8 mouse cellular contexts compared by ENCODE assay signal in genomic region chr5:150594649-150595339, GRCm38 (mm10). TPM values are rescaled to one million over a fixed set of nuclear protein-coding genes. Genes with fewer than 3 reads are reported as not detected.
A peak's percentile ranks its signal among the peaks of the same experiment; 100 is the strongest.
DNase-seq lines count a peak whose midpoint lies in the region; ATAC-seq and TF ChIP-seq lines count a peak whose summit lies in the region.

No protein-coding gene starts in this region.

- peak overlapping the region; percentile 83 for H3K4me3 ChIP-seq in layer of hippocampus, adult 2 months
- H3K4me3 ChIP-seq in forebrain, embryonic 16.5 days (replicated peaks; ENCODE audit: low read length): peak overlapping the region; percentile 83
- H3K4me3 ChIP-seq in liver, embryonic 13.5 days (replicated peaks): peak overlapping the region; percentile 89
- H3K4me3 ChIP-seq in testis, adult 2 months (ENCODE audit: control insufficient read depth, low read depth, low read length): peak overlapping the region; percentile 86

- H3K9me3 ChIP-seq in forebrain, embryonic 16.5 days (ENCODE audit: control insufficient read depth, low read length): no peaks in the 10 kb centered on the region
- no peaks in the 10 kb centered on the region for H3K9me3 ChIP-seq in liver, embryonic 13.5 days (replicated peaks)

- WGBS in forebrain, embryonic 16.5 days: 6% methylated on average over 17 of the region's 17 CpGs
- 18% methylated on average over 13 of the region's 17 CpGs for WGBS in liver, embryonic 13.5 days (ENCODE audit: insufficient replicate concordance)

- TF ChIP-seq CTCF in layer of hippocampus, adult 2 months (conservative IDR thresholded peaks at IDR 0.05): no peak
- TF ChIP-seq CTCF in testis, adult 2 months (IDR thresholded peaks at IDR 0.05; ENCODE audit: control insufficient read depth, insufficient read depth, insufficient replicate concordance, low read depth, low read length): no peak

- peak overlapping the region; percentile 97 for H3K27ac ChIP-seq in layer of hippocampus, adult 2 months
- no peak overlapping the region for H3K27ac ChIP-seq in forebrain, embryonic 16.5 days (ENCODE audit: low read length)
- H3K27ac ChIP-seq in liver, embryonic 13.5 days: no peak overlapping the region
- H3K27ac ChIP-seq in testis, adult 2 months (ENCODE audit: control insufficient read depth, insufficient read depth, low read depth, low read length): no peak overlapping the region

- TF ChIP-seq POLR2A in testis, adult 2 months (IDR thresholded peaks at IDR 0.05; ENCODE audit: control insufficient read depth, low read depth, low read length): no peak

- intact Hi-C loops in left cerebral cortex, postnatal 14 days (cut with DNase I): no loop called here

- H3K36me3 ChIP-seq in forebrain, embryonic 16.5 days (ENCODE audit: control insufficient read depth, insufficient read depth): no peaks in the 10 kb centered on the region
- 0 out of 2 replicates have a peak, but pooled peaks cover 5% of the 10 kb centered on the region for H3K36me3 ChIP-seq in liver, embryonic 13.5 days
- no peaks in the 10 kb centered on the region for H3K36me3 ChIP-seq in testis, adult 2 months (ENCODE audit: control insufficient read depth, insufficient read depth, low read length)

- peak overlapping the region; percentile 73 for H3K9ac ChIP-seq in forebrain, embryonic 16.5 days (replicated peaks; ENCODE audit: low read depth, low read length)
- peak overlapping the region; percentile 84 for H3K9ac ChIP-seq in liver, embryonic 13.5 days

- H3K4me2 ChIP-seq in forebrain, embryonic 16.5 days (ENCODE audit: low read length): peak overlapping the region; percentile 95
- H3K4me2 ChIP-seq in liver, embryonic 13.5 days: peak overlapping the region; percentile 98

- H3K27me3 ChIP-seq in forebrain, embryonic 16.5 days (replicated peaks; ENCODE audit: control insufficient read depth, insufficient read depth, low read length): peaks cover 10% of the 10 kb centered on the region; the same call in 1 of the 2 replicates
- H3K27me3 ChIP-seq in liver, embryonic 13.5 days: no peaks in the 10 kb centered on the region
- H3K27me3 ChIP-seq in testis, adult 2 months (ENCODE audit: control insufficient read depth, insufficient read depth, low read length): no peaks in the 10 kb centered on the region

- DNase-seq in layer of hippocampus, adult 2 months (ENCODE audit: low spot score in 2 of 2): no peak
- DNase-seq in layer of hippocampus, adult 9-10 months (ENCODE audit: low spot score): no peak
- DNase-seq in adipocyte (ENCODE audit: low spot score): peak; percentile 29
- no peak for DNase-seq in liver, embryonic 13.5 days
- no peak for DNase-seq in left cerebral cortex, postnatal 14 days (ENCODE audit: low spot score in 2 of 2)
- DNase-seq in layer of hippocampus, postnatal 14 days (ENCODE audit: low spot score in 2 of 2): no peak

- H3K4me1 ChIP-seq in forebrain, embryonic 16.5 days (replicated peaks; ENCODE audit: control insufficient read depth, insufficient read depth, low read length): peaks cover 15% of the 10 kb centered on the region
- H3K4me1 ChIP-seq in liver, embryonic 13.5 days (replicated peaks): peaks cover 64% of the 10 kb centered on the region
- H3K4me1 ChIP-seq in testis, adult 2 months (ENCODE audit: control insufficient read depth, insufficient read depth, low read length): peaks cover 10% of the 10 kb centered on the region

- ATAC-seq in forebrain, embryonic 16.5 days: peak; percentile 72
- ATAC-seq in liver, embryonic 13.5 days (ENCODE audit: low read depth): no peak

RNA-seq across cellular contexts. Expression of gene N4bp2l1, which starts 2.2 kb away (rescaled TPM):
- 10 to 100 TPM; 55.5 to 57.0 TPM for total RNA-seq in layer of hippocampus, adult 2 months (2021)
- 12.3 and 12.9 TPM in 2 replicates for polyA plus RNA-seq in forebrain, embryonic 16.5 days (2015; fragmentation: Nextera tagmentation; extraction: Ambion mirVana)
- polyA plus RNA-seq in liver, embryonic 13.5 days (2015; fragmentation: Nextera tagmentation; extraction: Ambion mirVana): 7.4 and 8.5 TPM in 2 replicates
- 9.6 and 12.8 TPM in 2 replicates for polyA plus RNA-seq in testis, adult 2 months (2012; rRNA removed)
- 10 to 100 TPM; 36.8 to 39.5 TPM for total RNA-seq in left cerebral cortex, postnatal 14 days (2021)
- 10 to 100 TPM; 34.3 to 42.6 TPM for total RNA-seq in layer of hippocampus, postnatal 14 days (2021)
